Mouse (Mus musculus) erythroid progenitor cell, adult 5-6 weeks (primary cell): ENCODE measurements around the gene Relb. TPM values are rescaled to one million over a fixed set of nuclear protein-coding genes. Genes with fewer than 3 reads are reported as not detected.
"Not testable (repeated sequence)": the region's sequence is repeated elsewhere in the genome, so short reads cannot be mapped to it uniquely, and the experiment has no call there.

Source experiments
- ATAC-seq: replicated peaks from 2 replicates; pipeline ENCODE4 v1.8.0; 2016; ENCODE audit warnings: moderate number of reproducible peaks, mild to moderate bottlenecking, moderate TSS enrichment, inconsistent platforms; ENCODE audit not compliant: poor library complexity, low FRiP score, severe bottlenecking
- total RNA-seq, 2 experiments: library from RNA; stranded (forward) in 1 of 2; stranded (reverse) in 1 of 2; fragments of 150-400 nt in 1 of 2; fragments of 186-747, 209-891 nt in 1 of 2; gene quantifications; 2 replicates each; pipeline versions ENCODE4 v1.2.3 to v1.2.4; 2015 to 2017; ENCODE audit warnings: low replicate concordance in 2 of 2

The Relb gene
- total RNA-seq, 2 experiments from 2014 or later = 1.7 TPM; not detected in 1

- ATAC-seq = no peak
These were observed 4.0 kb upstream of the Relb start for GRCm38 (mm10) chr7:19633197-19633596.

- peak; percentile 60 for ATAC-seq
These were observed 3.5 kb upstream of the Relb start for GRCm38 (mm10) chr7:19632720-19633119.

- 0 out of 2 replicates have a peak, but pooled peaks have one; percentile 41 for ATAC-seq
These were observed 3.0 kb upstream of the Relb start for GRCm38 (mm10) chr7:19632275-19632674.

- ATAC-seq = peak; percentile 64
These were observed 490 bp downstream of the Relb start for GRCm38 (mm10) chr7:19628536-19629360.

GRCm38 (mm10) chr7:19628192-19628535 lies 1.1 kb downstream of the Relb start:
- no peak for ATAC-seq

GRCm38 (mm10) chr7:19627721-19628120 lies 1.5 kb downstream of the Relb start:
- no peak for ATAC-seq

- ATAC-seq = no peak
These were observed 5.8 kb downstream of the Relb start for GRCm38 (mm10) chr7:19623433-19623832.

GRCm38 (mm10) chr7:19622241-19622640 lies 7.0 kb downstream of the Relb start:
- ATAC-seq = no peak

- ATAC-seq = no peak
These were observed 8.4 kb downstream of the Relb start for GRCm38 (mm10) chr7:19620811-19621210.

- peak; percentile 80 for ATAC-seq
These were observed 10.0 kb downstream of the Relb start for GRCm38 (mm10) chr7:19619004-19619801.

- no peak for ATAC-seq
These were observed 14.1 kb downstream of the Relb start for GRCm38 (mm10) chr7:19615036-19615577.

- no peak for ATAC-seq
These were observed 18.3 kb downstream of the Relb start for GRCm38 (mm10) chr7:19610969-19611368.

GRCm38 (mm10) chr7:19609641-19610332 lies 19.5 kb downstream of the Relb start:
- no peak for ATAC-seq

GRCm38 (mm10) chr7:19607291-19607690 lies 21.9 kb downstream of the Relb start:
- no peak for ATAC-seq

- ATAC-seq = not testable (repeated sequence)
These were observed 24.5 kb downstream of the Relb start for GRCm38 (mm10) chr7:19604606-19605214.

GRCm38 (mm10) chr7:19603849-19604605 lies 25.2 kb downstream of the Relb start, which contains the start of gene Clasrp:
Gene Clasrp (minus strand): TSS chr7:19604486.
- ATAC-seq = peak; percentile 99

- ATAC-seq = no peak
These were observed 26.2 kb downstream of the Relb start for GRCm38 (mm10) chr7:19603055-19603454.

- no peak for ATAC-seq
These were observed 28.7 kb downstream of the Relb start for GRCm38 (mm10) chr7:19600562-19600961.
